Mouse (Mus musculus): ENCODE results near the gene Mei1. TPM values are rescaled to one million over a fixed set of nuclear protein-coding genes. Genes with fewer than 3 reads are reported as not detected.
A peak's percentile ranks its signal among the peaks of the same experiment; 100 is the strongest.

The Mei1 gene
- polyA plus RNA-seq, 1 experiment, result not detected

DNA sequence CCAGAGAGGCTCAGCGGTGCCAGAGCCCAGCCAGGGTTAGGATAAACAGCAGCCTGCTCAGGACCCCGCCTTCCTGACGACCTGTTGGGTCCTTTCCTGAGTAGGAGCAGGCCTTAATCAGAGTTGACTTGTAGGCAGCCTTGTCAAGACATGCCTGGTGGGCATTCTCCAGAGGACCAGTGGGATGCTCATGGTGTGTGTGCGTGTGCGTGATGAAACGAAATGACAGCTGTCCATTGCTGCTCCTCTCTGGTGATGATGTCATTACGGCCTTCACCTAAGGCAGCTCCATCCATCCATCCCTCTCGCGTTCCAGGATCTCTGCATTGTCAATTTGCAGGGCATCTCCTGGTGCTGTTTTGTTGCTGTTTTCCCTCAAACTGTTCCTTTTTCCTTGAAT lies 89.7 kb downstream of the Mei1 start:
- WGBS, result 87% methylated on average over 9 of the region's 9 CpGs
- Histone ChIP-seq H3K27ac (ENCODE audit: control insufficient read depth, insufficient read depth, low read depth, low read length, poor library complexity) (no peak overlapping the region), H3K4me1 (ENCODE audit: control insufficient read depth, insufficient read depth, low read length) (peaks cover 15% of the 10 kb centered on the region), H3K4me3 (replicated peaks; ENCODE audit: control insufficient read depth, low read depth, low read length) (no peak overlapping the region)
- TF ChIP-seq CTCF (IDR thresholded peaks at IDR 0.05; ENCODE audit: control insufficient read depth, insufficient read depth, low read length) (no peak), POLR2A (IDR thresholded peaks at IDR 0.05; ENCODE audit: borderline replicate concordance, control insufficient read depth, low read depth, low read length) (no peak)

DNA sequence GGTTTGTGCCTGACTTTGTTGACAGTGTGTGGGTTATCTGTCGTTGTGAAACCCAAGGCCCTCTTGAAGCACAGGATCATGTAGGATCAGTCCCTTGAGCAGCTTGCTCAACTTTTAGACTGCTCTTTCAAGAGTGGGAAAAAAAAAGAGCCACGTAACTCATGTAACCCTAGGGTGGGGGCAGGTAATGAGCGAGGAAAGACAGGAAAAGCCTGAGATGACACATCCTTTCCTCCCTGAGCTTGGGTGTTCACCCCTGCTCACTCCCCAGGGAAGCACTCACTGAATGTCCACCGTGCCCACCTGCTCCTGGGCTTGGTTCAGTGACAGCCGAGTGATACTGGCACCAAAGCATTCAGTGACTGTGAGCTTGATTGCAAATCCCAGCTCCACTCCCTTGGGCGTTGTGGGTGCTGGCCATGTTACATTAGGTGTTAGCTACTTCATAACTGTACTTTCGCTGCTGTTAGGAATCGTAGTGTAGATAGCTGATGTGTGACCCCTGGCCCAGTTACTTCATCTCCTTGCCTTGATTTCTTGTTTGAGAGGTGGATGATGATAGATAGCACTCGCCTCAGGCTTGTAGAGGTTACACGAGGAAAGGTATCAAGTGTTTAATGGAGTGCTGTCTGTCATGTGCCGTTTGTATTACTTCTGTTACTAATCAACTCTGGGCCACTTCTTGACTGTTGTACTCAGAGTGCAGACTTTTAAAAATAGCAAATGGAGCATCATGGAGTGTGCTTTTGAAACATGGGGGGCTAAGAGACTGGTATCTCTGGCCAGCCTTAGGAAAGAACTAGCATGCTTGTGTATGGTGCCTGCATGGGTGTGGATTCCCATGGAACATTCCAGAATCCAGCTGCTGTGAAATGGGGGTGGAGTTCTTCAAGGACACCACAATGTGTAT lies 91.2 kb downstream of the Mei1 start:
- 42% methylated on average over 11 of the region's 11 CpGs for WGBS
- Histone ChIP-seq H3K4me3 (replicated peaks; ENCODE audit: control insufficient read depth, low read depth, low read length) (no peak overlapping the region), H3K4me1 (ENCODE audit: control insufficient read depth, insufficient read depth, low read length) (peaks cover 18% of the 10 kb centered on the region), H3K27ac (ENCODE audit: control insufficient read depth, insufficient read depth, low read depth, low read length, poor library complexity) (no peak overlapping the region; the same call in 1 of the 2 replicates)
- TF ChIP-seq POLR2A (IDR thresholded peaks at IDR 0.05; ENCODE audit: borderline replicate concordance, control insufficient read depth, low read depth, low read length), result no peak
- TF ChIP-seq CTCF (IDR thresholded peaks at IDR 0.05; ENCODE audit: control insufficient read depth, insufficient read depth, low read length), result no peak

DNA sequence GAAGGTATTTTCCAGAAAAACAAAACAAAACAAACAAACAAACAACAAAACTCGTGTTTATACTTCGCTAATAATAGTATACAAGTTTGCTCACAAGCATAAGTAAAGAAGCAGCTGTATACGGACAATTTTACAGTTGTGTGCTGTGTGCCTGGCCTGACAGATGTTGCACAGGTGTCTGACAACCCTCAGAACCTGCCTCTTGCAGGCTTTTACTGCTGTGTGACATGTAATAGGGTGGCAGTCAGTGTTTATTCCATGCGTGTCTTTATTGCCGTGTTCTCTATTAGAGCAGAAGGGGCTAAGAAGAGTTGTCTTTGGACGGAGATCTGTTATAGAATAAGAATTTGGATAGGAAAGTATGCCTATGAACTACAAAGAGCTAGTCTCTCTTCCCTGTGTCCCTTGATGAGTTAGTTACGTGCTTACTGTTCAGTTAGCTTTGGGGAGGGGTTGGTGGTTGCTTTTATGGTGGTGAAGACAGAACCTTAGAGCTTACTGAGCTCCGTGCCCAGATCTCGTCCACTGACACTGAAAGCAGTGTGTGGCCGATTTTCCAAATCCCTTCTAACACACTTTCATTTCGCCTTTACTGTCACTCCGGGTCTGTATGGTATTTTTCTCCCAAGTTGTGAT lies 92.3 kb downstream of the Mei1 start:
- no peak overlapping the region for H3K4me3 ChIP-seq (replicated peaks; ENCODE audit: control insufficient read depth, low read depth, low read length)
- H3K27ac ChIP-seq (ENCODE audit: control insufficient read depth, insufficient read depth, low read depth, low read length, poor library complexity), result no peak overlapping the region
- H3K4me1 ChIP-seq (ENCODE audit: control insufficient read depth, insufficient read depth, low read length), result peaks cover 16% of the 10 kb centered on the region
- TF ChIP-seq POLR2A (IDR thresholded peaks at IDR 0.05; ENCODE audit: borderline replicate concordance, control insufficient read depth, low read depth, low read length), result no peak
- TF ChIP-seq CTCF (IDR thresholded peaks at IDR 0.05; ENCODE audit: control insufficient read depth, insufficient read depth, low read length), result no peak
- WGBS, result 89% methylated on average over 12 of the region's 12 CpGs

DNA sequence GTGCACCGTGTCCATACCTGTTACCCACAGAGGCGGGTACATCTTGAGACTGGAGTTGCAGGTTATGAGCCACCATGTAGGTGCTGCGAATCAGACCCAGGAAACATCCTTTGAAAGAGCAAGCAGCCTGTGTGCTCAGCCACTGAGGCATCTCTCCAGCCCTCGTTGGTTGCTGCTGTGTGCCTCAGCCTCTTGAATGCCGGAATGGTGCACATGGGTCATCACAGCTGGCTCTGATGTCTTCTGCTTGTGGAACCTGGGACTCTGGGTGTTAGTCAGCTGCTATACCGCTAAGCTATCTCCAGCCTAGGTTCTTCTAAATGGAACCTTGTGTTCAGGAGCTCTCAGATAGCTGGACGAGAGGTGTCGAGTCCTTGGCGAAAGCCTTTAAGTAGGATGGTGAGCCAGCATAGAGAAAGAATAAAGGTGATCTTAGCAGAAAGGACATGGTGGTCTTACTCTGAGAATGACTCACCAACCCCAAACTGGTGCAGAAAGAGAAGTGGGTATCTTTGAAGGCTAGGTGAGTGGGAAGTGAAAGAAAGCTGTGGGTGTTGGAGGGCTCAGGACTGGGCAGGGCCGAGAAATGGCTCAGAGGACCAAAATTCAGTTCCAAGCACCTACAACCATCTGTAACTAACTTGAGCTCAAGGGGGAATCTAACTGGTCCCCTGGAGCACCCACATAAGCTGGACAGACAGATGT lies 93.7 kb downstream of the Mei1 start:
- WGBS, result 65% methylated on average over 10 of the region's 10 CpGs
- Histone ChIP-seq H3K4me1 (ENCODE audit: control insufficient read depth, insufficient read depth, low read length) (peaks cover 15% of the 10 kb centered on the region), H3K4me3 (replicated peaks; ENCODE audit: control insufficient read depth, low read depth, low read length) (no peak overlapping the region), H3K27ac (ENCODE audit: control insufficient read depth, insufficient read depth, low read depth, low read length, poor library complexity) (peak overlapping the region; percentile 12; the same call in 1 of the 2 replicates)
- TF ChIP-seq POLR2A (IDR thresholded peaks at IDR 0.05; ENCODE audit: borderline replicate concordance, control insufficient read depth, low read depth, low read length), result no peak
- TF ChIP-seq CTCF (IDR thresholded peaks at IDR 0.05; ENCODE audit: control insufficient read depth, insufficient read depth, low read length), result no peak

DNA sequence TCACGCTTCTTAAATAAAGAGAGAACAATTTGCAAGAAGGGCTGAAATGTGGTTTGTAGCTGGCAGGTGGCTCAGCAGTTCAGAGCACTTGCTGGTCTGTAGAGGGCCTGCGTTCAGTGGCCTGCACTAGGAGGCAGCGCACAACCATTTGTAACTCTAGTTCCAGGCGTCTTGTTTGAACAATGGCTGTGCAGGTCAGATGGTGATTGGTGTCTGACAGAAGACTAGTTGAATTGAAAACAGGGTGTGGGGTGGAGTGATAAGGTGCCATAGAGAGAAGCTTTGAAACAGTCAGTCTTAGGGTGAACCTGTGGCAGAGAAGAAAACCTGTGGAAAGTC lies 94.2 kb downstream of the Mei1 start:
- H3K4me3 ChIP-seq (replicated peaks; ENCODE audit: control insufficient read depth, low read depth, low read length), result no peak overlapping the region
- peak overlapping the region; percentile 1; the same call in 1 of the 2 replicates for H3K27ac ChIP-seq (ENCODE audit: control insufficient read depth, insufficient read depth, low read depth, low read length, poor library complexity)
- WGBS, result 22% methylated on average over 4 of the region's 4 CpGs
- TF ChIP-seq CTCF (IDR thresholded peaks at IDR 0.05; ENCODE audit: control insufficient read depth, insufficient read depth, low read length), result no peak
- TF ChIP-seq POLR2A (IDR thresholded peaks at IDR 0.05; ENCODE audit: borderline replicate concordance, control insufficient read depth, low read depth, low read length), result no peak
- peaks cover 15% of the 10 kb centered on the region for H3K4me1 ChIP-seq (ENCODE audit: control insufficient read depth, insufficient read depth, low read length)

DNA sequence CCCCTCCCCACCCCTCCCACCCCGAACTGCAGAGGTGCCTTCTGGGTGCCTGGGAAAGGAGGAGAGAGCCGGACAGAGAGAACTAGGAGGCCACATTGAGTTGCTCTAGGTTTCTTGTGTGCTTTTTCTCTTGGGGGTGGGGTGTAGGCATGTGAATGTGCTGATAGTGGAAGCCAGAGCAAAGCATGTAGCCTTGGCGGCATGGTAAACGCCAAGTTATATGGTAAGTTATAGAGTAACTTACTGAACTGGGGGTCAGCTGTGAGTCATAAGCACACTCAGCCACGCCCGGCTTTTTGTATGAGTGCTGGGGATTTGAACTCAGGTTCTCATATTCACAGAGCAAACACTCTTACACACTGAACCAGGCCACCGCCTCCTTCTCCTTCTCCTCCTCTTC lies 94.7 kb downstream of the Mei1 start:
- no peak for TF ChIP-seq POLR2A (IDR thresholded peaks at IDR 0.05; ENCODE audit: borderline replicate concordance, control insufficient read depth, low read depth, low read length)
- TF ChIP-seq CTCF (IDR thresholded peaks at IDR 0.05; ENCODE audit: control insufficient read depth, insufficient read depth, low read length), result no peak
- WGBS, result 53% methylated on average over 7 of the region's 7 CpGs
- no peak overlapping the region for H3K27ac ChIP-seq (ENCODE audit: control insufficient read depth, insufficient read depth, low read depth, low read length, poor library complexity)
- peaks cover 14% of the 10 kb centered on the region for H3K4me1 ChIP-seq (ENCODE audit: control insufficient read depth, insufficient read depth, low read length)
- H3K4me3 ChIP-seq (replicated peaks; ENCODE audit: control insufficient read depth, low read depth, low read length), result no peak overlapping the region

DNA sequence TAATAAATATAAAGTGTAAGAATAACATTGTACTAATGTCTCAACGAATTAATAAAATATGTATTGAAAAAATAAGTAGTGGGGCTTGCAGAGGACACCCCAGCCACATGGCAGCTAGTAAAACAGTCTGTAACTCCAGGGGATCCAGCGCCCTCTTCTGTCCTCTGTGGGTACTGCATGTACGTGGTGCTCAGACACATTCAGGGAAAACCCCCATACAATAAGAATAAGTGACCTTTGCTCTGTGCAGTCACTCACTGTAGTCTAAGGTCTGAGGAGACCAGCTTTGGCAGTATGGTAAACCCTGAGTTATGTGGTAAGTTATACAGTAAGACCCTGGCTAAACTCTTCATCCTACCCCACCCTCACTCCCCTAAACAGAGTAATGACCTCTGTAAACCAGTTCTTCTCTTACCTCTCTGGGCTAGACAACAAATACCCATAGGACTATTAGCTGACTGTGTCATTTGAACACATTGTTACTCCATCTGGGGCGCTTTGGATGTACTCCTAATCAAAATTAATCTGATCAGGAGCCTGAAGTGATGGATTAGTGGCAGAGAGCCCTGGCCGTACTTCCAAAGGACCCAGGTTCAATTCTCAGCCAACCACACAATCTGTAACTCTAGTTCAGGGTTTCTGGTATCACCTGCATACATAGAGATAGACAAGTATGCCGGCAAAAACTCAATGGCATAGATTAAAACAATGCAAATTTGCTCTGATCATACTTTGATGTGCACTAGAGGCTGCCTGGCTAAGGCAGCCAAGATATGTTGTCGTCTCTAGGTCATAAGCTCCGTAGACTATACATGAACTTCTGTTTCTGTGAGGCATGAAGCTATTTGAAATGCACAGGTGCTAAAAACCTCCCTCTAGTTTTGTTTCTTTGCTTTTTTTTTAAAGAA lies 95.8 kb downstream of the Mei1 start:
- H3K27ac ChIP-seq (ENCODE audit: control insufficient read depth, insufficient read depth, low read depth, low read length, poor library complexity), result peak overlapping the region; percentile 12; the same call in 1 of the 2 replicates
- TF ChIP-seq POLR2A (IDR thresholded peaks at IDR 0.05; ENCODE audit: borderline replicate concordance, control insufficient read depth, low read depth, low read length), result no peak
- peak; percentile 86 for TF ChIP-seq CTCF (IDR thresholded peaks at IDR 0.05; ENCODE audit: control insufficient read depth, insufficient read depth, low read length)
- WGBS, result 27% methylated on average over 8 of the region's 8 CpGs
- H3K4me1 ChIP-seq (ENCODE audit: control insufficient read depth, insufficient read depth, low read length), result peaks cover 10% of the 10 kb centered on the region
- no peak overlapping the region for H3K4me3 ChIP-seq (replicated peaks; ENCODE audit: control insufficient read depth, low read depth, low read length)

Measured in bone marrow, adult 2 months (tissue).